Mouse (Mus musculus) gastrocnemius, adult 8-10 months (tissue): ENCODE data around the gene Csdc2. TPM values are rescaled to one million over a fixed set of nuclear protein-coding genes. Genes with fewer than 3 reads are reported as not detected.
"Not testable (repeated sequence)": the region's sequence is repeated elsewhere in the genome, so short reads cannot be mapped to it uniquely, and the experiment has no call there.

Experiments used
- DNase-seq, 2 experiments: peaks; one replicate each; pipeline ENCODE4 v3.0.0; 2022; ENCODE audit warnings: low spot score in 2 of 2
- total RNA-seq, 4 experiments: library from RNA; stranded (reverse); gene quantifications; 2 replicates each; pipeline ENCODE4 v1.2.4; 2022

Gene Csdc2
- total RNA-seq, 4 experiments from 2014 or later = 0.67 to 1.9 (median 0.90) TPM

DNA sequence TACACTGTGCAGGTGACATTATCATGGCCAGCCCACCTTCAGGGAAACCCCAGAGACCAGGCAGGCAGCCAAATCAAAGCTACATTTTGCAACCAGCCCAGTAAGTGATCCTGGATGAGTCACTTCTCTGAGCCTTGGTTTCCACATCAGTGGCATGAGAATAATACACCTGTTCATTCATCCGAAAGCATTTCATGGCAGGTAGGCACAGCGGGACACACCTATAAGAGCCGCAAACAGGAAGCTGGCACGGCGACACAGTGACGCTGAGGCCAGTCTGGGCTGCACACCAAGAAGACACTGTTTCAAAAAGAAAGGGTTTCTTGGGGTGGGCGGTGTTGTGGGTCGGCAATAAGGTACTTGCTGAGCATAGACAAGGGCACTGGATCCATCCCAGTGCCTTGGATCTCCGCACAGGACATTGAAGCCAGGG is 17.6 kb downstream of the Csdc2 start:
- no peak for DNase-seq

DNA sequence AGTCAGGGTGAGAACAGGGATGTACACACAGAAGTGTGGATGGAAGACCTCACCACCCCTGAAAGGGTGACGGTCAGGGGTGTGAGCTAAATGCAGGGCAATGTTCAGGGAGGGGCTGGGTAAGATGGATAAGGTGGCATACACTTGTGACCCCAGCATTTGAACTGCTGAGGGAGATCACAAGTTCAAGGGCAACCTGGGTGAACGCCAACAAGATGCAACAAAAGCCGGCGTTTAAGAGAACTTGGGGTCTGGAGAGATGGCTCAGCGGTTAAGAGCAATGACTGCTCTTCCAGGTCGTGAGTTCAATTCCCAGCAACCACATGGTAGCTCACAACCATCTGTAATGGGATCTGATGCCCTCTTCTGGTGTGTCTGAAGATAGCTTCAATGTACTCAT is 18.2 kb downstream of the Csdc2 start:
- no peak for DNase-seq

DNA sequence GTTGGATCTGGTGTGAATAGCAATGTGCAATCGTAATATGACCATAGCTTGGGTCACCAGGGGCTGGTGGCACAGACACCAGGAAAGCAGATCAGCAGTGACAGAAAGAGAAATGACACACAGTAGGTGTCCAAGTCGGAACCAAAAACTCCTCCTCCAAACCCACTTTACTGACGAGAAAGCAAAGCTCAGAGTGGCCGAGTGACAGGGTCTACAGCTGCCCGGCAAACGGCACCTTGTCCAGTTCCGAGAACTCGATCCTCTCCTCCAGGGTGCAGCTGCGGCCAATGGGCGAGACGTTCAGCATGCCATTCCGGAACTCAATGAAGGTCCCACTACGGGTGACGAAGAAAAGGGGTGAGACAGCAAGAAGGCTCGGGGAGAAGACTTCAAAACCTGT is 18.9 kb downstream of the Csdc2 start:
- DNase-seq = no peak

DNA sequence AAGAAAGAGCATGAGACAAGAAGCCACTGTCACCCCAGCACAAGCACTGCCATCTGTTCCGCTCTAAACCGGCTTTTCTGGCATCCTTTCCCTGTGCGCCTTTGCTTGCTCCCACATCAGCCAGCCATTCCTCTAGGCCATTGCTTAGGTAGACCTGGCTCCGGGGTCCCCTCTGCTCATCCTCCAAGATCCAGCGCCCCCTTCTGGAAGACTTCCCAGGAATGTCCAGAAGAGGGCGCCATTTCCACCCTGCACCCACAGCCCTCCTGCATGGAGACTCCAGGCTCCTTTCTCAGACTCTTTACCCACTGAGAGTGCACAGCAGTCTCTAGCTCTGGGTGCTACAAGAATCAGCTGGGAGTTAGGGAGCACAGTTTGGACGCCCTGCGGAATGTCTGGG is 19.9 kb downstream of the Csdc2 start:
- DNase-seq = no peak

DNA sequence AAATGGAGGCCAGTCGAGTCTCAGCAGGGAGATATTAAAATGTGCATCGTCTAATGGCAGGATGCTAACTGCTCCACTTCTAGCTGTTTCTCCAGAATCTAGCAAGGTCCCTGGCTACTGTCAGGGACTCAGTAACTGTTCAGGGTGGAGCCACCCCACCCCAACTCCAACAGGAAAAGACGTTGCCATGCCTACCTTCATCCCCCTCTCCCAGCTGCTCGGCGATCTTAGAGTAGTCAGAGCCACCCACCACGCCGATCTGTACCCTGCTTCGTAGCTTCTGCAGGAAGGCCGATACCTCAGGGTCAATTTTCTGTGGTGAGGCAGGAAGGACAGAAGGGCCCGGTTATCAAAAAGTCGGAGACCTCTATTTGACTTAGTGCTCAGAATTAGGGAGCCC is 21.0 kb downstream of the Csdc2 start:
- no peak for DNase-seq

DNA sequence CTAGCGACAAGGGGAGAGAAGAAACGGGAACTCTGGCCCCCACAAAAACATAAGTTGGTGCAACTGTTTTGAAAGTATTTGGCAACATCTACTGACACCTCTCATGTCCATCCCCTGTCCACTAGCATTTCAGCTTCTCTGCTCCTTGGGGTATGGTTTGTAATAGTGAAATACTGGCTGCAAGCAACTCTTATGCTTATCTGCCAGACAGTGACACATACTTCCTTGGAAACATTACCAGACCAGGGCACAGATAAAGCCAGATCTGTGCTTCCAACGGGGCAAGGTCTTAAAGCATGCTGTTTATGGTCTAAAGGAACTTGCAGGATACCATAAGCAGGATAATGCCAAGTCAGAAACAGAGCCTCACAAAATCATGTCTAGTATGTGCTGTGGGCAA is 22.3 kb downstream of the Csdc2 start:
- DNase-seq = no peak

DNA sequence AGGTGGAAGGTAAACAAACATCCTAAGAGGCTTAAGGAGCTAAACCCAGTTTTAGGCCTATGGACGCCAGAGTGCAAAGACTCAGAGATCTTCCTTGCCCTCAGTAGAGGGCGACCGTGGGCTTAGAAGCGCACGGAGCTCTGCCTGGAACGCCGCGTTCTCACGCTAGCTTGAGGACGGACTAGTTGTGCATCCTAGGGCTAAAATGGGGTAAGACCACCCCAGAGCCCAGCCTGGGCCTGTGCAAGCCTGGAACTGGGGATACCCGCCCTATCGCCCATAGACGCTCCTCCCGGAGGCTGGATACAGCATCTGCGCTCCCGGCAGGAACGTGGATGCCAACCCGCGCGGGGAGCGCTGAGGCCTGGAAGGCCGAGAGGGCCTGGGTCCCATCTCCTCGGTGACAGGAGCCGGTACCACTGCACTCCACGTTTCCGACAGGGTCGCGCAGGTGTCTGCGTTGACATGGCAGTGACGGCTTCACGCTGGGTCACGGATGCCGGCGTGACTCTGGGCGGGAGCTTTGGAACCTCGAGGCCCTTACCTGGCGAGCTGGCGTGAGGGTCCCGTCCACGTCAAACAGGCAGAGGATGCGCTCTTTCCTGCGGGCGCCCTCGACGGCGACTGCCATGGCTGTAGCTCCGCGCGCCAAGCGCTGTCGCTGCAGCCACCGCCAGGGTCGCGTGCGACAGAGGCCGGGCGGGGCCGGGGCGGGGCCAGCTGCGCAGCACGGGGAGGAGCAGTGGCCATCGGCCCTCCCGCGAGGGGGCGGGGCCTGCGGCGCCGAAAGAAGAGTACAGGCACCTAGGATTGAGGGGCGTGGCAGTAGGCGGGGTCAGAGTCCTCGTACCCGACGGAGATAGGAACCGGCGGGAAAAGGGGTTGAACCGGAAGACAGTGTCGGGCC is 23.9 kb downstream of the Csdc2 start, which contains the start of gene Pmm1:
Gene Pmm1 (minus strand): TSS at position 760 of the 907 bp plus-strand sequence.
- DNase-seq = peak; percentile 99

DNA sequence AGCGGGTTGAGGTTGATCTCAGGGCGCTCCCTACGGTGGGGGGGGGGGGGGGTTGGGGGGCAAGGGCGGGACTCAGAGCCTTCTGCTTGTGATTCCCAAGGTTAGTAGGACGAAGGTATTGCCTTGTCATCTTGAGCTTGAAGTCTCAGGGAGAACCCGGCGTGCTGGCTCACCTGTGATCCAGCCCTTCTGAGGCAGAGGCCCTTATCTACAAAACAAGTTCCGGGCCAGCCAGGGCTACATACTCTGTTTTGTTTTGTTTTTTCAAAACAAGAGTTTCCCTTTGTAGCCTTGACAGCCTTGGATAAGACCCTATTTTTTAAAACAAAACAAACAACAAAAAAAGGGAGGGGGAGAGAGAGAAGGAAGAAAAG is 24.5 kb downstream of the Csdc2 start:
- DNase-seq = no peak

DNA sequence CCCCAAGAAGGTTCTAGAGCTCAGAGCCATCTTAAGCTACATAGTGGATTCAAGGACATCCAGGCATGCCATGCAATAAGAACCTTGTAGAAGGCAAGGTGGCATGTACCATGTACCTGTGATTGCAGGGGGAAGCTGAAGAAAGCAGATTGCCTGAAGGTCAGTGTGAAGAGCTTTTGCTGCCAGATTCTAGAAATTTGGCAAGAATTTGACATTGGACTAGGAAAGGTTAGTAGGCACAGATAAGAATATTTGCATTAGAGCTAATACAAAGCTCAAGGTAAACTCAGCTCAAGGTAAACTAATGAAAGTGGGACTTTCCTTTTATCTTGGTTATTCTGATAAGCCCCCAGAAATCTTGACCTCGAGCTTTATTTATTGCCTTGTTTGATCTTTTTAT is 27.7 kb downstream of the Csdc2 start:
- DNase-seq = no peak

DNA sequence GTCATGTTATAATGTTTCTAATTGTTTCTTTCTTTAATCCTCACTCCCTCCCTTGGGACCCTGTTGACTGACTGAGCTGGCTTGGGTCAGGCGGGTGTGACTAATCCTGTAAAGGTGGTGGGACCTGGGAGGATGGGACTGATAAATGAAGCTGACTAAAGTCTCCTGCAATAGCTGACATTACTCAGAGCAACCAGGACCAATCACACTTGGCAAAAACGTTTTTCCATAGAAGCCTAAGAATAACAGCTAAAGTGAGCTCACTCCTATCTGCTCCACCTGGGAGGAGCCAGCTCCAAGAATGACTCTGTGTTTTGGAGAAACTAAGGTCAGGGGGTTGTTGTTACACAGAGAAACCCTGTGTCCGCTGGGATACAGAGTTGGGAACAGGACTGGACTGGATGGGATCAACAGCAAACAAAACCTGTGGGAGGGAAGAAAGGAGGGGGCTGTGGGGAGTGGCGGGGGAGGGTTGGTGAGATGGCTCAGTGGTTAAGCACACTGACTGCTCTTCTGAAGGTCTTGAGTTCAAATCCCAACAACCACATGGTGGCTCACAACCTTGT is 28.5 kb downstream of the Csdc2 start:
- no peak for DNase-seq

DNA sequence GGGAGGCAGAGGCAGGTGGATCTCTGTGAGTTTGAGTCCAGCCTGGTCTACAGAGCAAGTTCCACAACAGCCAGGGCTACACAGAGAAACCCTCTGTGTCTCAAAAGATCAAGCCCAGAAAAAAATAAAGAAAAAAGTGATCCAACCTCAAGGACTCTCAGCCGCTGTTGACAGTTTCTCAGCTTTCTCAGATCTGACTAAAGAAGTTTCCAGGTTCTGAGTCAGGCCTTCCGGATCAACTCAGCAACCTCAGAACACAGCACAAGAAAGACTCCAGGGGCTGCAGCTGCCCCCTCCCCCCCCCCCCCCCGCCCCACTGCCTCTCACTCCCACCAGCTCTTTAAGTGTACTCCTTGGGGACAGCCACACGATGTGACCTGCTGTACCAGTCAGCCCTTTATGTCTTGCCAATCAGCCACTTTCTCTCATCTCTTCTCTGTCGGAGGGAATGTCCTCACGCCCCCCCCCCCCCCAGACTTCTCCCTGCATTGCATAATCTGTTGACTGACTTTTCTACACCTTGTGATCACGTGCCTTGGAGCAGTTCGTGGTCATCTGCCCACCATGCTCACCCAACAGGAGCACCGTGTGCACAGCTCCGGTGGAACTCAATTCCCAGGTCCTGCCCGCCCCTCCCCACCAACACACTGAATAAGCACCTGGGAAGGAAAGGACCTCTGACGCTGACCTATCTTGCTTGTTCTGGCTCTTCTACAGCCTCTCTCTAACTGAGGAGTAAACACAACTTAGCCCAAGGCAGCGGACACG is 29.7 kb downstream of the Csdc2 start:
- no peak for DNase-seq

DNA sequence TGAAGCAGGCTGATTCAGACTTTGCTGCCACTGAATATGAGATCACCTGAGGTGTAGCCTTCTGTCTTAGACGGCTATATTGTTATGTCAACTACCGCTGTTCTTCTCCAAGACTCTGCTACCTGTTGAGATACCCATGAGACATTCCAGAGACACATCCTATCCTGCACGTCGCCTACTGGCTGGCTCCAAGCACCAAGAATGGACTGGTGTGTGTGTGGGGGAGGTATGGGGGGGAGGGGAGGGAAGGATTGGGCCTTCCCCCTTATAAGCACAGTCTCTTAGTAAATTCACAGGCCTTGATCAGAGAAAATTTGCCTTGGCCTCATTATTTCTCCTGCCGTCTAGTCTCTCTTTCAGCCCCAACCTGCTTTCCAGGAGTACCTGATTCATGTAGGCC is 31.3 kb downstream of the Csdc2 start:
- DNase-seq = no peak

DNA sequence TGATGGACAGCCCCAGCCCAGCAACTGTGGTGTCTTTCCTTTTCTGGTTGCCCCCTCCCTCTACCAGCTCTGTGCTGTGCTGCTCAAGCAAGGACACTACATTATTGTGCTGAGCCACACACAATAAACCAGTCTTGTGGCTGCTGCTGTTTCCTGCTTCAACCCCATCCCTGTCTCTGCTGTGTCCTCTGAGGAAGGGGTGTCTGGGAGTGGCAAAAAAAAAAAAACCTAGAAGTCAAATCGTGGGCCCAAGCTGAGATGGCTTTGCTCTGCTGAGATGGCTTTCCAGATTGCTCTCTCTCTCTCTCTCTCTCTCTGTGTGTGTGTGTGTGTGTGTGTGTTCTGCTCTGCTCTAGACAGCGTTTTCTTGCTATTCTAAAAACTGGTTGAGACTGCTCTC is 31.9 kb downstream of the Csdc2 start:
- DNase-seq = no peak

DNA sequence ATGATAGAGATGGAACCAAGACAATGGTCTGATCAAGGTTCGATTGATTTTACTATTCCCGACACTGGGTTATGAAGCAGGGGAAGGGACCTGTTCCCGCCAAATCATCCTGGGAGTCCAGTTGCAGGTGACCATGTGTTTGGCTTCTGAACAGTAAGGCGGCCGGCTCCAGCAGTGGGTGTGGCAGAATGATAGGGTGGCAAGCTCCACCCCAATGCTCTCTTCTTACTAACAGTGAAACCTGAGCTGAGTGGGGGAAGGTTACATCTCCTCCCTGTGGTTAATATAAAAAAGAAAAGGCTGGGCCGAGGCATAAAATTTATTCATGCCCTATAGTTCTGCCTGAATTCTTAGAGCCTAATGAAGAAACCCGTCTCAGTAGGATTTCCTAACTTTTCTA is 32.6 kb downstream of the Csdc2 start:
- DNase-seq = no peak

DNA sequence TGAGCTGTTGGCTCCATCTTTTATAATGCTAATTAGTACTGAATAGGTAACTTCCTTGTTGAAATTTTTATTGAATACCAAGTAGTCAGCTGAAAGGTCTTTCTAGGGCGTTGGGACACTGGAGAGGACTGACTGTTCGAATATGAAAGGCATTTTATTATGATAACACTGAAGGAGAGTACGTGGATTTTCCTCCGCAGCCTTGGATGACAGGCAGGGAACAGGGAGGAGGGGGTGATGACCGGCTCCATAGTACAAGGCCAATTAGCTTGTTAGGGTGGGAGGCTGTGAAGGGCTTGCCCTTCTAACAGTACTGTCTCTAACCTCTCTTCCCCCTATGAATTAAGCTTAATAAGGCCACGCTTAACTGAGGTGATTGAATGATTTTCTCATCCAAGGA is 33.1 kb downstream of the Csdc2 start:
- not testable (repeated sequence) for DNase-seq

DNA sequence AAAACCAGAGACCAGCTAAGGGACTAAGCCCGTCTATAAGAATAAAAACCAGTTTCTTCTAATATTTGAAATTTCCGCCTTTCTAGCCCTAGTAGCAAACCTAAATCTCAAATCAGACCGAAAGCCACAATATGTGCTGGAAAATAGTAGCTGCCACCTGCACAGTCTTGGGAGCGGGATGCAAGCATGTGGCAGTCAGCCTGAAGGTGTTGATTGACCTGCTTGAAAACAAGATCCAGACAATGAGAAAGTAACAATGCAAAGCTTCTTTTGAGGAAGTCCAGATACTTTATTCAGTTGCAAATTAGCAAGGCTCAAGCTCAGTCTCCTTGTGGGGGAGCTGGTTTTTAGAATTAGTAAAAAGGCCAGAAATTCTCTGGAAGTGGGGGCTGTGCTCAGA is 33.9 kb downstream of the Csdc2 start:
- not testable (repeated sequence) for DNase-seq

DNA sequence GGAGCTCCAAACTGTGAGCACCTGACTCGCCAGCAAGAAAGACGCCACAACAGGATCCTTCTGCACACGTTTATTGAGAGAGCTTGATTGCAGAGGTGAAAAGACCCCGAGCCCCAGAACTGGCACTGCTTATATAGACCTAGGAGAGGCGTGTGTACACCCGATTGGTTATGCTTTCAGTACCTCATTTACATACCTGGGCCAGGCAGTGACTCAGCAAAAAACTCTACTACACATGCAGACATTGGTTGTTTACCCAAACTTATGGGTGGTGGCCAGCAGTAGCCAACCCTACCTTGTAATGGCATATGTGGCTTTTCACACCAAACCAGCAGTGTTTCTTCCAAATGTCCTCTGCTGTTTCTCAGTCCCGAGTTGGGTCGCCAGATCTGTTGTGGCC is 38.6 kb downstream of the Csdc2 start:
- not testable (repeated sequence) for DNase-seq

DNA sequence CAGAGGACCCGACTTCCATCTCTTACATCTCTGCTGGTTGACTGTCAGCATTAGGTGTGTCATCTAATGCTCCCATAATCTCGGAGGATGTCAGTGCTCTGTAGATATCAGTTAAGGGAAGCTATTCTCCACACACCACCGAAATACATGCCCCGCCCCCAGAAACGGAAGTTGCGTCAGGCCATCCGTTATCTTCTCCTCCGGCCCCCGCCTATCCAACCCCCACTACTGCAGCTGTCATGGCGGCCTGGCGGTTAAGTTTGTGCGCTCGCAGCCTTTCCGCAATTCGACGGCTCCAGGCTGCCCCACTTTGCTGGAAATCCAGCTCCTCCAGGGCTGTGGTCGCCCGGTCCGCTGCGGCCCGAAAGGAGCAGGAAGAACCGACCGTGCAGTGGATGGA is 43.8 kb downstream of the Csdc2 start, which contains the start of gene 1700029P11Rik:
Gene 1700029P11Rik (plus strand): TSS at position 220 of the 400 bp plus-strand sequence.
- DNase-seq = no peak

DNA sequence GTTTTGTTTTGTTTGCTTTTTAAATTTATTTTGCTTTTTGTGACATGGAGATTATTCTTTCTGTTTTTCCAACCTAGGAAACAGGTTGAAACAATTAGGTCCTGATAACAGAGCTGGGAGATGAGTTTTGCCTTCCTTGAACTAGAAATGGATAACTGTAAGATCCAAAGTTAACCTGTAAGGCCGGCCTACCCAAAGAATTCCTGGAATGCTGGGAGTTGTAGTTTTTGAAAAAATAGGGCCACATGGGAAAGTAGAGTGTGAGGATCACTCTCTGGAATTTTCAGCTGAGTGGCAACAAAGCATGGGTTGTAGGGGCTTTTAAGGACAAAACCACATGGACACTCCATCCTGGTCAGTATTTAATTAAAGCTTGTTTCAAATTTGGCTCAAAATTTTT is 45.6 kb downstream of the Csdc2 start:
- no peak for DNase-seq

DNA sequence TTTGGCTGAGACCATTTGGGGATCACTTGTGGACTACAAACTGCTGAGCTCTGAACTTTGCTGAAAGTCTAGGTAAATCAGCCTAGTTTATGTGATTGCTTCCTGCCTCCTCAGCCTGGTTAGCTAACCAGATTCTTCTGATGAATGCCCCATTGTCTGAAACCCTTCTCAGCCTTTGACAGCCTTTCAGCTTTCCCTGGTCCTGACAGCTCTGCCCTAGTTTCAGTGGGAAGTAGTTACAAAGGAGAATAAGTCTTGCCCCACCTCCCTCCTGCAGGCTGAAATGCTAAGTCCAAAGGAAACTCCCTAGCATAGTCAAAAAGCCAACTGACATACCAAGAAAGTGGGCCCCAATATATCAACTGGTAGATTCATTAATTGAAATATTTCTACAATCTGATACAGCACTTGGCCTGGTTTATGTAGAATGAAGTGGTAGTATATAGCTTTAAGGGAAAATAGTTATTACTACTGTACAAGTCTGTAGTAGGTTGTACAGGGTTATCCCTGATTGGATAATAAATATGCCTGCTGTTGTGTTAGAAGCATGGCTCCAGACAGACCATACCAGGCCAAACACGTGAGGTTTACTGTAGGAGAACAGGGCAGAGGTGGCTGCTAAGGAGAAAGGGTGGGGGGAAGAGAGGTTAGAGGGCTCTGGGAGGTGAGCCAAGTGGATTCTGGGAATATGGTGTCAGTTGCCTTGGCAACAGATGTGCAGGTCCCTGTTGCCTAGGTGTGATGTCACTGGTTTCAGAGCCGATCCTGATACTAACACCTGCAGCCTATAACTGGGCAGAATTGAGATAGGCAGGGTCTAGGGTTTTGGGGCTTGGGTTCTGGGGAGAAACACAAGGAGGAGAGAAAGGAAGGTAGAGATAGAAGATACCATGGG is 49.0 kb downstream of the Csdc2 start:
- DNase-seq = no peak

DNA sequence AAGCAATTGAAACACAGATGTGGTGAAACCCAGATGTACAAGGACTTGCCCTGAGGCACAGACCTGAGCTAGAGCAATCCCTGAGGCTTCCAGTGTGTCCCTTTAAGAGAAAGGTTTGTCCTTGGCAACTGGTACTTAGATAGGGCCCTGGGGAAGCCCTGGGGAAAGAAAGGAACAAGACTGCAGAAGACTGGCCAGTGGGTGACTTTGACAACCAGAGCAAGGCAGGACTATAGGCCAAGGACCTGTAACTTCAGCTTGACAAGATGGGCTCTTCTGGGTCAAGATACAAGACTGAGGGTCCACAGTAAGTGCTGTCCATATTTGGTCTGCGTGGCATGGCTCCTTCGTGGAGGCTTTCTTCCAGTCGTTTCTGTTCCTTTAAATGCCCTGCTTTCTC is 51.1 kb downstream of the Csdc2 start, which contains the start of gene Xrcc6:
Gene Xrcc6 (plus strand): TSS at position 190 of the 400 bp plus-strand sequence.
- no peak for DNase-seq
